In the genomic region with DNA sequence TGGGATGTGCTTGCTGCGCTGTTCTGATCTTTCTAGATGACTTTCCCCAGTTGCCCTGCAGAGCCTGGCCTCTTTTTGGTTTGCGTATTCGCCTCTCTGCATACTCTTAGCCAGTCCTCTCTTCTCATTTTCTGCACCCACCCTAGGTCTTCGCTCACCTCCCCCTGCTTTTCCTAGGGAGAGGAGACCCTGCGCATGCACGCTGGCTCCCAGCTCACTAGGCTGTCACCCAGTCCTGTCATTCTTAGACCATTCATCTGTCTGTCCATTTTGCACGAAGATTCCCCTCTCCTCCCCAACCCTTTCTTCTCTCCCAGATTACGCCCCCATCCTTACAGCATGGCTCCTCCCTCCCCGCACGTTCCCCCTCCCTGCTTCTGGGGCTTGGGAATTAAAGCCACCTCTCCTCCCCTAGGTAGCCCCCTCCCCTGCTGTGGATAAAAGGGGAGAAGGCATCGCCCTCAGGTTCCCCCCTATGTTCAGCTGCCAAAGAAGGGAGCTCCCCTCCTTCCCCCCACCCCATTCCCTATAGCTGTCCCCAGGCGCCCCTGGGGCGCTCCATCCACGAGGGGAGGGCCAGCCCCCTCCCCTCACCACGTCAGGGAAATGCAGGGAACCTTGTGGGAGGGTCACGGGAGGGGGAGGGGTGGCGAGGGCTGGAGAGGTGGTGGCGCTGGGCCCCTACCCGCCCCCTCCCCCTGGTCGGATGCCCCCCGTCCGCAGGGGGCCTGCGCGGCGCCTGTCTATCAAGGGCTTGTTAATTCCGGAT, we compare ENCODE assay signal across 8 mouse cellular contexts. TPM values are rescaled to one million over a fixed set of nuclear protein-coding genes. Genes with fewer than 3 reads are reported as not detected.
DNase-seq lines count a peak whose midpoint lies in the region; ATAC-seq lines count a peak whose summit lies in the region.

No protein-coding gene starts in this region.

- peaks cover 84% of the 10 kb centered on the region for H3K27me3 ChIP-seq in heart, embryonic 13.5 days (replicated peaks)
- H3K27me3 ChIP-seq in intestine, embryonic 14.5 days (replicated peaks; ENCODE audit: control insufficient read depth, insufficient read depth, low read length) = peaks cover 55% of the 10 kb centered on the region
- H3K27me3 ChIP-seq in neural tube, embryonic 14.5 days (ENCODE audit: control insufficient read depth, insufficient read depth, low read length) = peaks cover 7% of the 10 kb centered on the region; the same call in 1 of the 2 replicates

- ATAC-seq in heart, embryonic 13.5 days (ENCODE audit: extremely low read depth, insufficient number of reproducible peaks, low FRiP score, low TSS enrichment) = no peak
- 0 out of 2 replicates have a peak, but pooled peaks have one; percentile 7 for ATAC-seq in intestine, embryonic 14.5 days (replicated peaks; ENCODE audit: low FRiP score, low TSS enrichment, low read depth)
- peak; percentile 12 for ATAC-seq in neural tube, embryonic 14.5 days (ENCODE audit: low read depth)

- no peak for DNase-seq in heart, postnatal 36 days
- DNase-seq in ES-CJ7 (ENCODE audit: low read depth, low spot score) = peak; percentile 58
- DNase-seq in embryo, embryonic 10.5 days (ENCODE audit: low spot score) = peak; percentile 50
- no peak for DNase-seq in intestine, embryonic 14.5 days (ENCODE audit: low spot score)
- DNase-seq in adrenal gland, postnatal 10 days = no peak
- DNase-seq in layer of hippocampus, adult 18-20 months (ENCODE audit: low spot score in 2 of 2) = no peak

- peak overlapping the region; percentile 92 for H3K4me2 ChIP-seq in heart, embryonic 13.5 days
- H3K4me2 ChIP-seq in intestine, embryonic 14.5 days (ENCODE audit: low read length) = peak overlapping the region; percentile 70
- peak overlapping the region; percentile 80 for H3K4me2 ChIP-seq in neural tube, embryonic 14.5 days (ENCODE audit: low read depth, low read length)

- peak overlapping the region; percentile 60 for H3K4me3 ChIP-seq in heart, embryonic 13.5 days
- peak overlapping the region; percentile 42 for H3K4me3 ChIP-seq in intestine, embryonic 14.5 days (ENCODE audit: low read depth, low read length)
- H3K4me3 ChIP-seq in neural tube, embryonic 14.5 days (ENCODE audit: low read depth, low read length) = peak overlapping the region; percentile 43

- 9% methylated on average over 20 of the region's 26 CpGs for WGBS in heart, embryonic 13.5 days
- WGBS in intestine, embryonic 14.5 days = 5% methylated on average over 25 of the region's 26 CpGs
- 2% methylated on average over 22 of the region's 26 CpGs for WGBS in neural tube, embryonic 14.5 days

- no peaks in the 10 kb centered on the region for H3K9me3 ChIP-seq in heart, embryonic 13.5 days
- H3K9me3 ChIP-seq in intestine, embryonic 14.5 days (ENCODE audit: control insufficient read depth, low read length) = no peaks in the 10 kb centered on the region
- no peaks in the 10 kb centered on the region for H3K9me3 ChIP-seq in neural tube, embryonic 14.5 days (ENCODE audit: control insufficient read depth, low read length)

- H3K9ac ChIP-seq in heart, embryonic 13.5 days = peak overlapping the region; percentile 85
- peak overlapping the region; percentile 34 for H3K9ac ChIP-seq in intestine, embryonic 14.5 days (ENCODE audit: low read length)
- peak overlapping the region; percentile 69 for H3K9ac ChIP-seq in neural tube, embryonic 14.5 days (replicated peaks; ENCODE audit: low read depth, low read length)

- peaks cover 40% of the 10 kb centered on the region for H3K4me1 ChIP-seq in heart, embryonic 13.5 days
- H3K4me1 ChIP-seq in intestine, embryonic 14.5 days (replicated peaks; ENCODE audit: control insufficient read depth, insufficient read depth, low read length) = peaks cover 26% of the 10 kb centered on the region
- peaks cover 12% of the 10 kb centered on the region for H3K4me1 ChIP-seq in neural tube, embryonic 14.5 days (ENCODE audit: control insufficient read depth, insufficient read depth, low read length)

- peak overlapping the region; percentile 57 for H3K27ac ChIP-seq in heart, embryonic 13.5 days (replicated peaks)
- peak overlapping the region; percentile 22; the same call in 1 of the 2 replicates for H3K27ac ChIP-seq in intestine, embryonic 14.5 days (ENCODE audit: low read depth)
- H3K27ac ChIP-seq in neural tube, embryonic 14.5 days (ENCODE audit: low read depth, low read length) = peak overlapping the region; percentile 89

- no peaks in the 10 kb centered on the region for H3K36me3 ChIP-seq in heart, embryonic 13.5 days
- no peaks in the 10 kb centered on the region for H3K36me3 ChIP-seq in intestine, embryonic 14.5 days (ENCODE audit: control insufficient read depth, insufficient read depth, low read length)
- H3K36me3 ChIP-seq in neural tube, embryonic 14.5 days (ENCODE audit: control insufficient read depth, insufficient read depth, low read length) = peaks cover 4% of the 10 kb centered on the region; the same call in 1 of the 2 replicates

- intact Hi-C loops in heart, postnatal 36 days (cut with DNase I) = loop anchor here (10.0 kb wide), 1 partner anchor 54 kb away; a partner anchor contains a TSS

RNA-seq across cellular contexts. Expression of a gene that starts 24.8 kb away (rescaled TPM):
- 0.53 and 0.62 TPM in 2 replicates for polyA plus RNA-seq in heart, embryonic 13.5 days (2015; fragmentation: Nextera tagmentation; extraction: Ambion mirVana)
- total RNA-seq in heart, postnatal 36 days (2021) = 1 to 10 TPM; 1.7 to 3.4 TPM
- 1.6 and 1.7 TPM in 2 replicates for polyA plus RNA-seq in intestine, embryonic 14.5 days (2014; fragmentation: Nextera tagmentation; extraction: Ambion mirVana)
- polyA plus RNA-seq in neural tube, embryonic 14.5 days (2014; fragmentation: Nextera tagmentation; extraction: Ambion mirVana) = 52.7 and 68.4 TPM in 2 replicates
- total RNA-seq in adrenal gland, postnatal 10 days (2021) = 1 to 10 TPM; 2.5 to 4.2 TPM
- total RNA-seq in layer of hippocampus, adult 18-20 months (2021) = 10 to 100 TPM; 85.4 to 87.4 TPM

RNA-seq across cellular contexts. Expression of a gene that starts 26.6 kb away (rescaled TPM):
- polyA plus RNA-seq in heart, embryonic 13.5 days (2015; fragmentation: Nextera tagmentation; extraction: Ambion mirVana) = 0.35 and 0.45 TPM in 2 replicates
- under 1 TPM in 1 of 2 experiments, not detected in 1; 0.68 TPM for total RNA-seq in heart, postnatal 36 days (2021)
- 1.5 and 1.6 TPM in 2 replicates for polyA plus RNA-seq in intestine, embryonic 14.5 days (2014; fragmentation: Nextera tagmentation; extraction: Ambion mirVana)
- polyA plus RNA-seq in neural tube, embryonic 14.5 days (2014; fragmentation: Nextera tagmentation; extraction: Ambion mirVana) = 2.0 and 2.6 TPM in 2 replicates
- total RNA-seq in adrenal gland, postnatal 10 days (2021) = 1 to 10 TPM in 1 of 2 experiments, under 1 TPM in 1; 0.57 to 1.4 TPM
- total RNA-seq in layer of hippocampus, adult 18-20 months (2021) = 1 to 10 TPM; 2.1 to 4.5 TPM

RNA-seq across cellular contexts. Expression of a gene that starts 49.0 kb away (rescaled TPM):
- 0.62 and 0.80 TPM in 2 replicates for polyA plus RNA-seq in heart, embryonic 13.5 days (2015; fragmentation: Nextera tagmentation; extraction: Ambion mirVana)
- 1 to 10 TPM in 1 of 2 experiments, under 1 TPM in 1; 1.00 to 1.5 TPM for total RNA-seq in heart, postnatal 36 days (2021)
- polyA plus RNA-seq in intestine, embryonic 14.5 days (2014; fragmentation: Nextera tagmentation; extraction: Ambion mirVana) = 3.0 and 3.3 TPM in 2 replicates
- polyA plus RNA-seq in neural tube, embryonic 14.5 days (2014; fragmentation: Nextera tagmentation; extraction: Ambion mirVana) = 39.9 and 62.7 TPM in 2 replicates
- total RNA-seq in adrenal gland, postnatal 10 days (2021) = 1 to 10 TPM; 4.3 to 6.3 TPM
- 100 to 1,000 TPM; 626 to 653 TPM for total RNA-seq in layer of hippocampus, adult 18-20 months (2021)

RNA-seq across cellular contexts. Expression of a gene that starts 52.4 kb away (rescaled TPM):
- polyA plus RNA-seq in heart, embryonic 13.5 days (2015; fragmentation: Nextera tagmentation; extraction: Ambion mirVana) = 0.67 and 0.71 TPM in 2 replicates
- total RNA-seq in heart, postnatal 36 days (2021) = under 1 TPM; 0.75 to 0.84 TPM
- 5.4 and 6.3 TPM in 2 replicates for polyA plus RNA-seq in intestine, embryonic 14.5 days (2014; fragmentation: Nextera tagmentation; extraction: Ambion mirVana)
- 2.8 and 4.6 TPM in 2 replicates for polyA plus RNA-seq in neural tube, embryonic 14.5 days (2014; fragmentation: Nextera tagmentation; extraction: Ambion mirVana)
- 1 to 10 TPM; 4.2 to 5.4 TPM for total RNA-seq in adrenal gland, postnatal 10 days (2021)
- 1 to 10 TPM; 3.3 to 3.6 TPM for total RNA-seq in layer of hippocampus, adult 18-20 months (2021)

Comparison
In these comparisons a context has a peak if more than half of its experiments do, and no peak if none do; other contexts are left out.
1. H3K27ac ChIP-seq: peak in every context shown above with its lines; median percentile 89 in neural tube, embryonic 14.5 days; 57 in heart, embryonic 13.5 days; 22 in intestine, embryonic 14.5 days.
2. H3K9ac ChIP-seq: peak in every context shown above with its lines; median percentile 85 in heart, embryonic 13.5 days; 69 in neural tube, embryonic 14.5 days; 34 in intestine, embryonic 14.5 days.
3. DNase-seq: peak in ES-CJ7 (single experiment) and embryo, embryonic 10.5 days (single experiment); none in heart, postnatal 36 days (0 of 2), intestine, embryonic 14.5 days (single experiment), adrenal gland, postnatal 10 days (single experiment) and layer of hippocampus, adult 18-20 months (0 of 2).
4. RNA of a gene that starts 24.8 kb away (total RNA-seq): 85.4 to 87.4 TPM in layer of hippocampus, adult 18-20 months; 2.5 to 4.2 TPM in adrenal gland, postnatal 10 days and 1.7 to 3.4 TPM in heart, postnatal 36 days; every median in the first group is over 10 times any median in the second.
5. RNA of a gene that starts 49.0 kb away (total RNA-seq): 626 to 653 TPM in layer of hippocampus, adult 18-20 months; 4.3 to 6.3 TPM in adrenal gland, postnatal 10 days and 1.00 to 1.5 TPM in heart, postnatal 36 days; every median in the first group is over 10 times any median in the second.
6. Peak in every context shown above with its lines, with median percentiles within 50 percentile points of each other: H3K4me2 ChIP-seq and H3K4me3 ChIP-seq.